Mouse (Mus musculus): ENCODE results near the gene Dmac1. TPM values are rescaled to one million over a fixed set of nuclear protein-coding genes. Genes with fewer than 3 reads are reported as not detected.

The Dmac1 gene
- polyA plus RNA-seq (2014; fragmentation: Nextera tagmentation; extraction: Ambion mirVana): 127 and 133 TPM in 2 replicates

DNA sequence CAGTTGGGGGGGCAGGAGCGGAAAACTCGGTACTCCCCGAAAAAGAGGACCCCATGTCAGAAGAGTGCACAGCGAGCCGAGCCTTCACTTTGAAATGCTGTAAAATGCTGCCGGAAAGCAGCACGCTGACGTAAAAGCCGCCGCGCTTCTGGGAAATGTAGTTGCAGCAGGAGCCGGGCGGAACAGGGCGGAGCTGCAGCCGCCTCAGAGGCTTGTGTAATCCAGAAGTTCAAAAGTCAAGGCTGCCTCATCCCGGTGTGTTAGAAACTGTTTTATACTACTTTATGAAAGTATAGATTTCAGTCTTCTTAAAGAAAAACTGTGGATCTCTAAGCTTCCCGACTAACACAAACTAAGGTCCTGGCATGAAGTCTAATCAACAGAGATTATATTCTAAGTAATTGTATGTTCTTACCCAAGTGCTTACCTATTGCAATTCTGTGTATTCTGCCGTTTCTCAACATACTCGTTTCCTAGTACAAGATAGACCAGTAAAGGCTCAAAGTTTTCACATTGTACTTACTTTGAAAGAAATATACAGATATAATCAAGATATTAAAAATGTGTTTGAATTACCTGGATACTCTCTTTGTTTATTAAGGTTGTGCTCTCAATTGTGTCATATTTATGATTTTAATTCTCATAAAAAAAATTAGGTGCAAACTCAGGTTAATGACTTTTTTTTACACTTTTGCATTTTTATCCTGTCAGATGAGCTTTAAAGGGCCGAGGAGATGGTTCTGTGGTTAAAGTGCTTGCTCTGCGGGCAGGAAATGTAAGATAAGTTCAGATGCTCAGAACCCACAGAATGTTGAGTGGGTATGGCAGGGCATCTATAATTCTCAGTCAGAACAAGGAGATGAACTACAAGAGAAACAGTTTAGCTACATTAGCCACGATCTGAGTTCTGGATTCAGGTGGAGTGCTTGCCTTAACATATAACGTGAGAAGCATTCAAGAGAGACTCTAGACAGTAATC is at the start of gene Dmac1:
Gene Dmac1 (minus strand): TSS at position 109 of the 979 bp plus-strand sequence.
- peak within 1 kb of the TSS; percentile 61 for H3K4me2 ChIP-seq (ENCODE audit: low read length)
- no peaks in the 10 kb centered on the region for H3K4me1 ChIP-seq (replicated peaks; ENCODE audit: control insufficient read depth, insufficient read depth, low read length)
- peaks cover 10% of the 10 kb centered on the region for H3K36me3 ChIP-seq (ENCODE audit: control insufficient read depth, insufficient read depth, low read length)
- ATAC-seq (replicated peaks; ENCODE audit: low FRiP score, low TSS enrichment, low read depth) (peak; percentile 90), DNase-seq (ENCODE audit: low spot score) (peak; percentile 97)
- H3K4me3 ChIP-seq (ENCODE audit: low read depth, low read length): peak within 1 kb of the TSS; percentile 73
- WGBS: 17% methylated on average over 23 of the region's 23 CpGs
- H3K27me3 ChIP-seq (replicated peaks; ENCODE audit: control insufficient read depth, insufficient read depth, low read length): no peaks in the 10 kb centered on the region
- no peak within 1 kb of the TSS for H3K27ac ChIP-seq (ENCODE audit: low read depth)
- H3K9ac ChIP-seq (ENCODE audit: low read length): peak within 1 kb of the TSS; percentile 70
- H3K9me3 ChIP-seq (ENCODE audit: control insufficient read depth, low read length): no peaks in the 10 kb centered on the region

GRCm38 (mm10) chr4:75315431-75315830 is 37.3 kb upstream of the Dmac1 start:
- no peaks in the 10 kb centered on the region for H3K9me3 ChIP-seq (ENCODE audit: control insufficient read depth, low read length)
- H3K27me3 ChIP-seq (replicated peaks; ENCODE audit: control insufficient read depth, insufficient read depth, low read length): no peaks in the 10 kb centered on the region
- DNase-seq (ENCODE audit: low spot score) (no peak), ATAC-seq (replicated peaks; ENCODE audit: low FRiP score, low TSS enrichment, low read depth) (no peak)
- 70% methylated on average over 1 of the region's 1 CpGs for WGBS
- H3K4me2 ChIP-seq (ENCODE audit: low read length): no peak overlapping the region
- no peaks in the 10 kb centered on the region for H3K36me3 ChIP-seq (ENCODE audit: control insufficient read depth, insufficient read depth, low read length)
- no peak overlapping the region for H3K9ac ChIP-seq (ENCODE audit: low read length)
- no peaks in the 10 kb centered on the region for H3K4me1 ChIP-seq (replicated peaks; ENCODE audit: control insufficient read depth, insufficient read depth, low read length)
- no peak overlapping the region for H3K4me3 ChIP-seq (ENCODE audit: low read depth, low read length)
- no peak overlapping the region for H3K27ac ChIP-seq (ENCODE audit: low read depth)

DNA sequence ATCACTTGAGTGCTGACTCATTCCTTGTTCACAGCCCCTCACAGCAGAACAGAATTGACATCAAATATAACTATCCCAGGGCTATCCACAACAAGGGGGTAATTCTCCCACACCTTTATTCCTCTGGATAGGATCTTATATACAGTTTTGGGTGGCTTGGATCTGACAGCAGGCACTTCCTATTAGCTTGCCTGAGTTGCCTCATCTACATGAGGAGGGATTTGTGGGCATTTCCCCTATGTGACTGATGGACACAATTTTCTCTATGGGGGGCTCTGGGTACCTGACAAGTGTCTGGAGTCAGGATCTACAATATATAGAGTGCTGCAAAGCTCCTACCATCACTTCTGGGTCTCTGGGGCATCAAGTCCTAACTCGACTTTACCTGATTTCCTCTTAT is 36.9 kb upstream of the Dmac1 start:
- DNase-seq (ENCODE audit: low spot score) (no peak), ATAC-seq (replicated peaks; ENCODE audit: low FRiP score, low TSS enrichment, low read depth) (no peak)
- no peak overlapping the region for H3K9ac ChIP-seq (ENCODE audit: low read length)
- H3K27ac ChIP-seq (ENCODE audit: low read depth): no peak overlapping the region
- no peaks in the 10 kb centered on the region for H3K9me3 ChIP-seq (ENCODE audit: control insufficient read depth, low read length)
- H3K4me3 ChIP-seq (ENCODE audit: low read depth, low read length): no peak overlapping the region
- no peaks in the 10 kb centered on the region for H3K36me3 ChIP-seq (ENCODE audit: control insufficient read depth, insufficient read depth, low read length)
- no peak overlapping the region for H3K4me2 ChIP-seq (ENCODE audit: low read length)
- 68% methylated on average over 1 of the region's 1 CpGs for WGBS
- H3K4me1 ChIP-seq (replicated peaks; ENCODE audit: control insufficient read depth, insufficient read depth, low read length): no peaks in the 10 kb centered on the region
- H3K27me3 ChIP-seq (replicated peaks; ENCODE audit: control insufficient read depth, insufficient read depth, low read length): no peaks in the 10 kb centered on the region

- ATAC-seq (replicated peaks; ENCODE audit: low FRiP score, low TSS enrichment, low read depth) (no peak), DNase-seq (ENCODE audit: low spot score) (no peak)
- Histone ChIP-seq H3K4me3 (ENCODE audit: low read depth, low read length) (no peak overlapping the region), H3K4me2 (ENCODE audit: low read length) (no peak overlapping the region), H3K36me3 (ENCODE audit: control insufficient read depth, insufficient read depth, low read length) (no peaks in the 10 kb centered on the region), H3K9ac (ENCODE audit: low read length) (no peak overlapping the region), H3K4me1 (replicated peaks; ENCODE audit: control insufficient read depth, insufficient read depth, low read length) (no peaks in the 10 kb centered on the region), H3K27ac (ENCODE audit: low read depth) (no peak overlapping the region), H3K9me3 (ENCODE audit: control insufficient read depth, low read length) (no peaks in the 10 kb centered on the region), H3K27me3 (replicated peaks; ENCODE audit: control insufficient read depth, insufficient read depth, low read length) (no peaks in the 10 kb centered on the region)
- 95% methylated on average over 2 of the region's 2 CpGs for WGBS
Observed at GRCm38 (mm10) chr4:75311918-75312317, 33.8 kb upstream of the Dmac1 start.

DNA sequence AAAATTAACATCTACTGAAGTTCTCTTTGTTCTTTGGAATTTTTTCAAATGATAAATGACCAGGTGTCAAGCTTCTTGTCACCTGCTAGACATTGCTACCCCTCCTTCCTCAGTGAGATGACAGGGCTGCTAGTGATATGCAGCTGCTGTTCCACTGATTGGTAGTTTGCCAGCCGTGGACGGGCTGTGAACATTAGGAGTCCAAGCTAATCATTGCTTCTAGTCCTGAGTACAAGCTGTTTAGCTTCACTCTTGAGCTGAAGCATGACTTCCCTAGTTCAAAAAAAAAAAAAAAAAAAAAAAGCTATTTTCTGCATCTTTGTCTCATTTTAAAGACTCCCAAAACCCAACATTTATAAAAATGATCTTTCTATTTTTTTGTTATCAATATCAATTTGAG is 33.2 kb upstream of the Dmac1 start:
- ATAC-seq (replicated peaks; ENCODE audit: low FRiP score, low TSS enrichment, low read depth): no peak
- H3K27me3 ChIP-seq (replicated peaks; ENCODE audit: control insufficient read depth, insufficient read depth, low read length): no peaks in the 10 kb centered on the region
- no peak overlapping the region for H3K9ac ChIP-seq (ENCODE audit: low read length)
- no peak for DNase-seq (ENCODE audit: low spot score)
- no peaks in the 10 kb centered on the region for H3K9me3 ChIP-seq (ENCODE audit: control insufficient read depth, low read length)
- no peaks in the 10 kb centered on the region for H3K4me1 ChIP-seq (replicated peaks; ENCODE audit: control insufficient read depth, insufficient read depth, low read length)
- no peak overlapping the region for H3K27ac ChIP-seq (ENCODE audit: low read depth)
- no peak overlapping the region for H3K4me3 ChIP-seq (ENCODE audit: low read depth, low read length)
- WGBS: 67% methylated on average over 2 of the region's 2 CpGs
- no peak overlapping the region for H3K4me2 ChIP-seq (ENCODE audit: low read length)
- no peaks in the 10 kb centered on the region for H3K36me3 ChIP-seq (ENCODE audit: control insufficient read depth, insufficient read depth, low read length)

- DNase-seq (ENCODE audit: low spot score) (no peak), ATAC-seq (replicated peaks; ENCODE audit: low FRiP score, low TSS enrichment, low read depth) (no peak)
- no peaks in the 10 kb centered on the region for H3K36me3 ChIP-seq (ENCODE audit: control insufficient read depth, insufficient read depth, low read length)
- 88% methylated on average over 1 of the region's 1 CpGs for WGBS
- H3K4me1 ChIP-seq (replicated peaks; ENCODE audit: control insufficient read depth, insufficient read depth, low read length): no peaks in the 10 kb centered on the region
- no peaks in the 10 kb centered on the region for H3K27me3 ChIP-seq (replicated peaks; ENCODE audit: control insufficient read depth, insufficient read depth, low read length)
- H3K9ac ChIP-seq (ENCODE audit: low read length): no peak overlapping the region
- no peaks in the 10 kb centered on the region for H3K9me3 ChIP-seq (ENCODE audit: control insufficient read depth, low read length)
- no peak overlapping the region for H3K27ac ChIP-seq (ENCODE audit: low read depth)
- no peak overlapping the region for H3K4me2 ChIP-seq (ENCODE audit: low read length)
- no peak overlapping the region for H3K4me3 ChIP-seq (ENCODE audit: low read depth, low read length)
Observed at GRCm38 (mm10) chr4:75300205-75300972, 22.3 kb upstream of the Dmac1 start.

- WGBS: 64% methylated on average over 4 of the region's 4 CpGs
- Histone ChIP-seq H3K27ac (ENCODE audit: low read depth) (no peak overlapping the region), H3K27me3 (replicated peaks; ENCODE audit: control insufficient read depth, insufficient read depth, low read length) (no peaks in the 10 kb centered on the region), H3K36me3 (ENCODE audit: control insufficient read depth, insufficient read depth, low read length) (no peaks in the 10 kb centered on the region), H3K9ac (ENCODE audit: low read length) (no peak overlapping the region), H3K4me2 (ENCODE audit: low read length) (no peak overlapping the region), H3K4me1 (replicated peaks; ENCODE audit: control insufficient read depth, insufficient read depth, low read length) (no peaks in the 10 kb centered on the region), H3K4me3 (ENCODE audit: low read depth, low read length) (no peak overlapping the region), H3K9me3 (ENCODE audit: control insufficient read depth, low read length) (no peaks in the 10 kb centered on the region)
- no peak for ATAC-seq (replicated peaks; ENCODE audit: low FRiP score, low TSS enrichment, low read depth)
- no peak for DNase-seq (ENCODE audit: low spot score)
Observed at GRCm38 (mm10) chr4:75292315-75292714, 14.2 kb upstream of the Dmac1 start.

GRCm38 (mm10) chr4:75291142-75291541 is 13.0 kb upstream of the Dmac1 start:
- H3K36me3 ChIP-seq (ENCODE audit: control insufficient read depth, insufficient read depth, low read length): no peaks in the 10 kb centered on the region
- DNase-seq (ENCODE audit: low spot score) (no peak), ATAC-seq (replicated peaks; ENCODE audit: low FRiP score, low TSS enrichment, low read depth) (no peak)
- WGBS: 83% methylated on average over 4 of the region's 4 CpGs
- H3K4me1 ChIP-seq (replicated peaks; ENCODE audit: control insufficient read depth, insufficient read depth, low read length): no peaks in the 10 kb centered on the region
- H3K9me3 ChIP-seq (ENCODE audit: control insufficient read depth, low read length): no peaks in the 10 kb centered on the region
- no peak overlapping the region for H3K27ac ChIP-seq (ENCODE audit: low read depth)
- H3K4me3 ChIP-seq (ENCODE audit: low read depth, low read length): no peak overlapping the region
- H3K4me2 ChIP-seq (ENCODE audit: low read length): no peak overlapping the region
- no peak overlapping the region for H3K9ac ChIP-seq (ENCODE audit: low read length)
- H3K27me3 ChIP-seq (replicated peaks; ENCODE audit: control insufficient read depth, insufficient read depth, low read length): no peaks in the 10 kb centered on the region

All from intestine, embryonic 14.5 days (tissue).